Mouse (Mus musculus) midbrain, embryonic 13.5 days (tissue): ENCODE data around the gene Fut11. TPM values are rescaled to one million over a fixed set of nuclear protein-coding genes. Genes with fewer than 3 reads are reported as not detected.

ENCODE experiments used
- ATAC-seq: fragments of 200-750 bp; cut with Nextera tagmentation; 2 replicates; pipeline ENCODE4 v1.8.0; 2017; ENCODE audit warnings: mild to moderate bottlenecking, moderate TSS enrichment, moderate library complexity
- H3K27ac ChIP-seq: fragments of 300-500 bp; sonication (generic); 2 replicates; pipeline ENCODE4 v1.5.1; 2015; ENCODE audit warnings: inconsistent platforms, mild to moderate bottlenecking, moderate library complexity
- H3K27me3 ChIP-seq: fragments of 300-500 bp; sonication (generic); 2 replicates; pipeline ENCODE4 v1.6.1; 2015; ENCODE audit warnings: mild to moderate bottlenecking, inconsistent platforms
- H3K36me3 ChIP-seq: fragments of 300-500 bp; sonication (generic); 2 replicates; pipeline ENCODE4 v1.6.1; 2015; ENCODE audit warnings: mild to moderate bottlenecking, inconsistent platforms
- H3K4me1 ChIP-seq: fragments of 300-500 bp; sonication (generic); replicated peaks from 2 replicates; pipeline ENCODE4 v1.6.1; 2015; ENCODE audit warnings: inconsistent platforms
- H3K4me2 ChIP-seq: fragments of 300-500 bp; sonication (generic); replicated peaks from 2 replicates; pipeline ENCODE4 v1.6.1; 2015; ENCODE audit warnings: moderate library complexity, mild to moderate bottlenecking, inconsistent platforms
- H3K4me3 ChIP-seq: fragments of 300-500 bp; sonication (generic); replicated peaks from 2 replicates; pipeline ENCODE4 v1.5.1; 2015; ENCODE audit warnings: mild to moderate bottlenecking, inconsistent platforms
- H3K9ac ChIP-seq: fragments of 300-500 bp; sonication (generic); replicated peaks from 2 replicates; pipeline ENCODE4 v1.6.1; 2015; ENCODE audit warnings: mild to moderate bottlenecking, inconsistent platforms
- H3K9me3 ChIP-seq: fragments of 300-500 bp; sonication (generic); 2 replicates; pipeline ENCODE4 v1.6.1; 2016; ENCODE audit warnings: mild to moderate bottlenecking, inconsistent platforms
- WGBS: fragments of 180-500 bp; shearing (Covaris S2); methylation state at CpG from one replicate; pipeline ENCODE4 v1.1.7; 2015; 5-methylcytosine and 5-hydroxymethylcytosine counted together
- microRNA-seq: library from miRNA; unstranded; fragments of <30 nt; microRNA quantifications from one replicate; pipeline ENCODE4, GENCODE M21; 2016
- polyA plus RNA-seq: library from polyadenylated mRNA; unstranded; fragments of >200 nt; fragmentation: Nextera tagmentation; extraction: Ambion mirVana; gene quantifications from 2 replicates; pipeline ENCODE4 v1.2.1, GENCODE M21; 2015

The Fut11 gene
- polyA plus RNA-seq, 1 experiment from 2014 or later = 26.0 TPM

GRCm38 (mm10) chr14:20746935-20747334 lies 52.2 kb downstream of the Fut11 start:
- no peak for ATAC-seq
- H3K36me3 ChIP-seq = peaks cover 40% of the 10 kb centered on the region
- no peak overlapping the region for H3K4me3 ChIP-seq
- 80% methylated on average over 3 of the region's 3 CpGs for WGBS
- no peaks in the 10 kb centered on the region for H3K9me3 ChIP-seq
- H3K27me3 ChIP-seq = no peaks in the 10 kb centered on the region
- H3K27ac ChIP-seq = no peak overlapping the region
- no peaks in the 10 kb centered on the region for H3K4me1 ChIP-seq
- H3K4me2 ChIP-seq = no peak overlapping the region
- no peak overlapping the region for H3K9ac ChIP-seq

- no peak overlapping the region for H3K4me3 ChIP-seq
- no peak overlapping the region for H3K27ac ChIP-seq
- no peak for ATAC-seq
- H3K27me3 ChIP-seq = no peaks in the 10 kb centered on the region
- no peak overlapping the region for H3K9ac ChIP-seq
- H3K4me1 ChIP-seq = no peaks in the 10 kb centered on the region
- peaks cover 38% of the 10 kb centered on the region for H3K36me3 ChIP-seq
- 85% methylated on average over 4 of the region's 4 CpGs for WGBS
- no peaks in the 10 kb centered on the region for H3K9me3 ChIP-seq
- H3K4me2 ChIP-seq = no peak overlapping the region
These were observed 53.6 kb downstream of the Fut11 start for GRCm38 (mm10) chr14:20748388-20748787.

- Histone ChIP-seq H3K4me2 (no peak overlapping the region), H3K9me3 (no peaks in the 10 kb centered on the region), H3K36me3 (peaks cover 35% of the 10 kb centered on the region), H3K4me3 (no peak overlapping the region), H3K27ac (no peak overlapping the region), H3K27me3 (no peaks in the 10 kb centered on the region), H3K4me1 (no peaks in the 10 kb centered on the region), H3K9ac (no peak overlapping the region)
- no peak for ATAC-seq
- 89% methylated on average over 4 of the region's 4 CpGs for WGBS
These were observed 54.8 kb downstream of the Fut11 start for GRCm38 (mm10) chr14:20749494-20750051.

- Histone ChIP-seq H3K27ac (no peak overlapping the region), H3K27me3 (no peaks in the 10 kb centered on the region), H3K9me3 (no peaks in the 10 kb centered on the region), H3K36me3 (peaks cover 35% of the 10 kb centered on the region), H3K4me1 (no peaks in the 10 kb centered on the region), H3K4me2 (no peak overlapping the region), H3K4me3 (no peak overlapping the region), H3K9ac (no peak overlapping the region)
- 95% methylated on average over 5 of the region's 5 CpGs for WGBS
- no peak for ATAC-seq
These were observed 55.7 kb downstream of the Fut11 start for GRCm38 (mm10) chr14:20750503-20750902.

Small RNA genes lying within 50 kb of the gene (microRNA-seq; reads per million reads assigned to microRNA genes)
- 0.82 reads per million for gene Mir6946

Other genes starting within 250 kb of the Fut11 start
- gene Cfap70, start 242.7 kb upstream of the Fut11 start, polyA plus RNA-seq = 0.50 and 1.3 TPM in 2 replicates
- gene Anxa7, start 214.8 kb upstream of the Fut11 start, polyA plus RNA-seq = 7.8 and 8.5 TPM in 2 replicates
- 0.81 and 0.86 TPM in 2 replicates for gene Mss51, start 198.1 kb upstream of the Fut11 start, polyA plus RNA-seq
- gene Ppp3cb, start 148.4 kb upstream of the Fut11 start, polyA plus RNA-seq = 80.9 and 83.4 TPM in 2 replicates
- gene Usp54, start 53.9 kb upstream of the Fut11 start, polyA plus RNA-seq = 12.5 and 13.1 TPM in 2 replicates
- gene Myoz1, start 38.4 kb upstream of the Fut11 start, polyA plus RNA-seq = not detected in 2 replicates
- 0.15 and 0.27 TPM in 2 replicates for gene Synpo2l, start 26.6 kb upstream of the Fut11 start, polyA plus RNA-seq
- 88.4 and 96.7 TPM in 2 replicates for gene Sec24c, start 20.7 kb upstream of the Fut11 start, polyA plus RNA-seq
- gene Chchd1, start 8.0 kb downstream of the Fut11 start, polyA plus RNA-seq = 209 and 213 TPM in 2 replicates
- 46.5 and 57.7 TPM in 2 replicates for gene Zswim8, start 12.6 kb downstream of the Fut11 start, polyA plus RNA-seq
- 16.8 and 19.7 TPM in 2 replicates for gene Ndst2, start 39.6 kb downstream of the Fut11 start, polyA plus RNA-seq
- gene Camk2g, start 99.1 kb downstream of the Fut11 start, polyA plus RNA-seq = 84.2 and 86.8 TPM in 2 replicates
- gene Plau, start 141.7 kb downstream of the Fut11 start, polyA plus RNA-seq = 0.19 and 0.34 TPM in 2 replicates
- gene Vcl, start 234.4 kb downstream of the Fut11 start, polyA plus RNA-seq = 9.7 and 11.2 TPM in 2 replicates